Mouse (Mus musculus): Measurements from ENCODE around the gene Vmn1r221. TPM values are rescaled to one million over a fixed set of nuclear protein-coding genes. Genes with fewer than 3 reads are reported as not detected.

Gene Vmn1r221
- polyA plus RNA-seq, 1 experiment from 2014 or later = not detected

Other genes starting within 250 kb of the Vmn1r221 start
- not detected in 2 replicates for gene Vmn1r213, start 206.5 kb upstream of the Vmn1r221 start, polyA plus RNA-seq (2016; fragmentation: Nextera tagmentation; extraction: Ambion mirVana)
- not detected in 2 replicates for gene Vmn1r214, start 183.7 kb upstream of the Vmn1r221 start, polyA plus RNA-seq (2016; fragmentation: Nextera tagmentation; extraction: Ambion mirVana)
- not detected in 2 replicates for gene Vmn1r215, start 146.1 kb upstream of the Vmn1r221 start, polyA plus RNA-seq (2016; fragmentation: Nextera tagmentation; extraction: Ambion mirVana)
- gene Vmn1r217, start 95.9 kb upstream of the Vmn1r221 start, polyA plus RNA-seq (2016; fragmentation: Nextera tagmentation; extraction: Ambion mirVana) = not detected in 2 replicates
- gene Vmn1r218, start 81.0 kb upstream of the Vmn1r221 start, polyA plus RNA-seq (2016; fragmentation: Nextera tagmentation; extraction: Ambion mirVana) = not detected in 2 replicates
- 0.03 TPM in 1 of 2 replicates, not detected in the other for gene Vmn1r219, start 54.8 kb upstream of the Vmn1r221 start, polyA plus RNA-seq (2016; fragmentation: Nextera tagmentation; extraction: Ambion mirVana)
- not detected in 2 replicates for gene Vmn1r220, start 26.2 kb upstream of the Vmn1r221 start, polyA plus RNA-seq (2016; fragmentation: Nextera tagmentation; extraction: Ambion mirVana)
- gene Vmn1r222, start 21.8 kb downstream of the Vmn1r221 start, polyA plus RNA-seq (2016; fragmentation: Nextera tagmentation; extraction: Ambion mirVana) = not detected in 2 replicates
- not detected in 2 replicates for gene Vmn1r223, start 33.0 kb downstream of the Vmn1r221 start, polyA plus RNA-seq (2016; fragmentation: Nextera tagmentation; extraction: Ambion mirVana)
- 64.1 and 65.6 TPM in 2 replicates for gene Zfp322a, start 155.1 kb downstream of the Vmn1r221 start, polyA plus RNA-seq (2016; fragmentation: Nextera tagmentation; extraction: Ambion mirVana)
- 13.0 and 13.2 TPM in 2 replicates for gene Abt1, start 209.7 kb downstream of the Vmn1r221 start, polyA plus RNA-seq (2016; fragmentation: Nextera tagmentation; extraction: Ambion mirVana)